Mouse (Mus musculus) small intestine, adult 2 months (tissue): ENCODE results near the gene Gm1043.

Experiments
- CTCF ChIP-seq: fragments of 200-500 bp; IDR thresholded peaks from 2 replicates; pipeline ENCODE4 v1.5.1; 2012; ENCODE audit warnings: low read depth, mild to moderate bottlenecking, control low read depth, inconsistent platforms, low read length, moderate library complexity, mixed read lengths; ENCODE audit not compliant: insufficient replicate concordance, insufficient read length; ENCODE audit errors: extremely low read depth
- POLR2A ChIP-seq: fragments of 200-500 bp; IDR thresholded peaks from 2 replicates; pipeline ENCODE4 v1.6.1; 2012; ENCODE audit warnings: low read depth, mild to moderate bottlenecking, control low read depth, inconsistent platforms, low read length, moderate library complexity

DNA sequence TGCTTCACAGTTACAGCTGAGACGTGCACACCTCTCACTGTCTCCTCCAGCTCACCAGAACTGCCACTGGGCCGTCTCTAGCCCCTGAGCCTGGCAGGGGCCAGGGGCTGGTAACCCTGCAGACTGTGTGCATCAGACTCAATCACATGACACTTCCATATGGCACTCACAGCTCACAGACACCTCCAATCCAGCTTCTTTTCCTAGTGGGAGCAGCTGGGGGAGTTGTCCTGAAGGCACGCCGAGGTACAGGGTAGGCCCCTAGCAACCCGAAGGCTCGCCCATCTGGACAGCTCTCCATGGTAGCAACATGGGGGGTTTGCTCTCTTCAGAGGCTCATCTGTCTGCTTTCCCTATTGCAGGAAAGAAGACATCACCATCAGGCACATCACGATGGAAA, 143.7 kb downstream of the Gm1043 start:
- TF ChIP-seq CTCF (no peak), POLR2A (no peak)
